Mouse (Mus musculus): ENCODE measurements around the gene C1qtnf3.

C1qtnf3 gene

DNA sequence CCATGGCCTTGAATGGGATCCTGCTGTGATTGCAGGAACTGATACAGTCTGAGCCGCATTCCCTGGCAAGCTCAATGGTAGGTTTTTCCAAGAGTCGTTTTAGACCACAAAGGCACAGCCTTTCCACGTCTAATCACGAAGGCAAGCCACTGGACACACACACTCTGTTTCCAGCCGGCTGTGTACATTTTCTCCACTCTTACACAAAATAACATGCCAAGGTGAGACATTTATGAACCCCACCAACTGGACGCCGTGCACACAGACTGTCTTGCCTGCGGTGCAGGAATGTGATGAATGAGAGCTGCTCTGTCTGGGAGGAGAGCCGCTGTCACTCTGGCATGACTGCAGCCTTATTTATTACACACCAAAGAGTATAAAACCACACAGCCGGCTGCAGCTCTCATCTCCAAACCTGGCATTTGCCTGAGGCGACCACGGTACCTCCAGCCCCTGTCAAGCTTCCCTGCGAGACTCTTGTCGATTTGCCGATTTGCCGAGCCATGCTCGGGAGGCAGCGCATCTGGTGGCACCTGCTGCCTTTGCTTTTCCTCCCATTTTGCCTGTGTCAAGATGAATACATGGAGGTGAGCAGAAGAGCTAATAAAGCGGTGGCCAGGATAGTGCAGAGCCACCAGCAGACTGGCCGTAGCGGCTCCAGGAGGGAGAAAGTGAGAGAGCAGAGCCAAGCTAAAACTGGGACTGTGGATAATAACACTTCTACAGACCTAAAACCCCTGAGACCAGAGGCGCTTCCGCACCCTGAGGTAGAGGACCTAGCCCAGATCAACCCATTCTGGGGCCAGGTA, at the start of gene C1qtnf3:
TSS of gene C1qtnf3 (plus strand) at position 382 of the 809 bp plus-strand sequence.
- DNase-seq (ENCODE audit: low spot score), result no peak

DNA sequence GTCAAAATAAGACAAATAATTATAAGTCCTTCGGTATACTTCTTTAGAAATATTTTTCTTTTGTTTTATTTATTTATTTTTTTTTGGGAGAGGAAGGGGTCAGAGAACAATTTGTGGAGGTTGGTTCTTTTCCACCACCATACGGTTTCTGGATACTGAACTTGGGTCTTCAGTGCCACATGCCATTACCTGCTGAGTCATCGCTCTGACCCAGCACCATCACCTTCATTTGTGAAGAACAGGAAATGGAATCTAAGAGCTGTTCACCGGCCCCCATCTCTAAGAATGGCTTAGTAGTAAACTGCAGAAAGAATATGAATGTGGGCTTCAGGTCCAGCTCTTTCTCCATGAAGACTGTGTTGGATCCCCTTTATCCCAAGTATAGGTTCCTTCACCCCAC, 49.8 kb upstream of the C1qtnf3 start:
- no peak for DNase-seq (ENCODE audit: low spot score)

GRCm38 (mm10) chr15:10916611-10917311, 35.4 kb upstream of the C1qtnf3 start:
- no peak for DNase-seq (ENCODE audit: low spot score)

- DNase-seq (ENCODE audit: low spot score), result no peak
Measured at GRCm38 (mm10) chr15:10917312-10917660, 34.8 kb upstream of the C1qtnf3 start.

- DNase-seq (ENCODE audit: low spot score), result no peak
Measured at GRCm38 (mm10) chr15:10920212-10920611, 31.9 kb upstream of the C1qtnf3 start.

GRCm38 (mm10) chr15:10921064-10921463, 31.1 kb upstream of the C1qtnf3 start:
- DNase-seq (ENCODE audit: low spot score), result no peak

DNA sequence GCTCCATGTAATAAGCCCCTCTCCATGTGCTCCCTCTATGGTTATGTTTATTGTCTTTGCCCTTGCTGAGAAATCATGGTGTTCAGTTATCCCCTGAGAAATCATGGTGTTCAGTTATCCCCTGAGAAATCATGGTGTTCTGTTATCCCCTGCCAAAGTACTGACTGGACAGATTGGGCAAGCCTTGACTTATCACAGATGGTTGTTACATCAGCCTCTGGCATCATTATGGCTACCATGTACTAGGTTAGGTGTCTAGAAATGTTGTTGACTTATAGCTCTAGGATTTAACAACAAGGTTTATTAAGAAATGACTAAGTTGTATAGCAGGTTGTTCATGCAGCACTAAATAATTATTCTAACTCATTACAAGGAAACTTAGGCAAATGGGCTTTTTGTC, 30.1 kb upstream of the C1qtnf3 start:
- no peak for DNase-seq (ENCODE audit: low spot score)

- no peak for DNase-seq (ENCODE audit: low spot score)
Measured at GRCm38 (mm10) chr15:10922570-10922969, 29.6 kb upstream of the C1qtnf3 start.

GRCm38 (mm10) chr15:10923076-10923995, 28.8 kb upstream of the C1qtnf3 start:
- no peak for DNase-seq (ENCODE audit: low spot score)

DNA sequence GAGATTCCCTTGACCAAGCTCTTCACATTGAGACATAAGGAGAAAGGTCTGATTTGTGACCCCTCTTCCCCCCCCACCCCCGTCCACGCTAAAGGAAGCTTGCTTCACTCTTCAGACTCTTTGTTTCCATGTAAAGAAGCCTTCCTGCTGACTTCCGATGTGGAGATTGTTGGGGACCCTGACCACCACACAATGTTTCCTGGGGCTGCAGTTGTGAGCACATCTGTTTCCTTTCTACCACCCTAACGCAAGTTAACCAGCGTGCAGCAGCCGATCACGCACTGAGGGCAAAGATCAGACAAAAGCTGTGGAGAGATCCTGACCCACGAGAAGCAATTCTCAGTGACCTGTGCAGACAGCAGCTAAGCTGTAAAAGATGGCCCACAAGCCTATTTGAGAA, 24.8 kb upstream of the C1qtnf3 start:
- no peak for DNase-seq (ENCODE audit: low spot score)

- DNase-seq (ENCODE audit: low spot score), result no peak
Measured at GRCm38 (mm10) chr15:10928633-10929270, 23.4 kb upstream of the C1qtnf3 start.

DNA sequence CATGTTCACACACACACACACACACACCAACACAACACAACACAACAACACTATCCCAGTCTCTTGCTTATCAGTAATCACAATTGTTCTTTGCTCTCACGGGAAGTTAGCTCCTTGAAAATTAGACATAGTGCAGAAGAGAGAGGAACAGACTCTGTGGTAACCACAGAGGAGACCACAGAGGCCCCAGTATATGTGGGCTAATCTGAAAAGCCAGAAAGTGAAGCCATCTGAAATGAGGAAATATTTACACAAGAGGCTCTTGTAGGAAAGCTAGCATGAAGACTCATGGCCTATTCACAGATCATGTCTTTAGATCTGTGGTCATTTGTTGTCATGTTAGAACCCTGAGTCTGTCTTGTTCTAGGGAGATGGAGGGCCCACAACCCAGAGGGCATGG, 18.2 kb upstream of the C1qtnf3 start:
- DNase-seq (ENCODE audit: low spot score), result no peak

- DNase-seq (ENCODE audit: low spot score), result no peak
Measured at GRCm38 (mm10) chr15:10940148-10941108, 11.7 kb upstream of the C1qtnf3 start.

DNA sequence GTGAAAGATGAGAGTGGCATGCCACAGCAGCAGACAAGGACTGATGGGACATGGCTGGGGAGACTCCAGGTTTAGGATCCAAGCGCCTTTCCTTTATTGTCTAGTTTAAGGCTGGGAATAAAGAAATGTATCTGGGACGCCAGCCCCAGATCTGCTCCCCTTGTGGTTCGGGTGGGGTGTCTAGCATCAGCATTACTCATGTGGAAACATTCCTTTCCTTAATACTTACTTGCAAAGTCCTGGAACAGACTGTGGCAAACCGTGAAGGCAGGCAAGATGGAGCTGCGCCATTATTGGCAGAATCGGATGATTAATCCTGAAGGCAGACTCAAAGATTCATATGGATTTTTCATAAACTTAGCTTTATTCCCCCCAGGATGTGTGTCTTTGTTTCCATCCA, 10.2 kb upstream of the C1qtnf3 start:
- no peak for DNase-seq (ENCODE audit: low spot score)

GRCm38 (mm10) chr15:10947852-10948251, 4.3 kb upstream of the C1qtnf3 start:
- no peak for DNase-seq (ENCODE audit: low spot score)

GRCm38 (mm10) chr15:10952760-10953305, 701 bp downstream of the C1qtnf3 start:
- no peak for DNase-seq (ENCODE audit: low spot score)

DNA sequence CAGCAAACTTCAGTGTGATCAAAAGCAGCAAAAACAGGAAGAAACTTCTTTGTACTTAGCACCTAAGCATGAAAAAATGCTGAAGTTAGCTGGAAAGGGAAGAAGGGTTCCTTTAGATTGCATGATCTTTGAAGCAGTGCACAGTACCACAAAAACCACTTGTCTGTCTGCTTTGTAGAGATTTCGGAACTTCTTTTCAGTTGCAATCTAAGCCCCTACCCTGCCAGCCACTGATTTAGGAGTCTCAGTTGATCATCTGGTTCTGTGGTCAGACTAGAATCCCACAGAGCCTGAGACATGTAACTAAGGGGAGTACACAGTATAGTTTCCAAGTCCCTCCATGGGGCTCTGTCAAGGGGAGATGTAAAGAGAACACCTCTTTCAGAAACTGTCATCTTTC, 1.3 kb downstream of the C1qtnf3 start:
- DNase-seq (ENCODE audit: low spot score), result no peak

DNA sequence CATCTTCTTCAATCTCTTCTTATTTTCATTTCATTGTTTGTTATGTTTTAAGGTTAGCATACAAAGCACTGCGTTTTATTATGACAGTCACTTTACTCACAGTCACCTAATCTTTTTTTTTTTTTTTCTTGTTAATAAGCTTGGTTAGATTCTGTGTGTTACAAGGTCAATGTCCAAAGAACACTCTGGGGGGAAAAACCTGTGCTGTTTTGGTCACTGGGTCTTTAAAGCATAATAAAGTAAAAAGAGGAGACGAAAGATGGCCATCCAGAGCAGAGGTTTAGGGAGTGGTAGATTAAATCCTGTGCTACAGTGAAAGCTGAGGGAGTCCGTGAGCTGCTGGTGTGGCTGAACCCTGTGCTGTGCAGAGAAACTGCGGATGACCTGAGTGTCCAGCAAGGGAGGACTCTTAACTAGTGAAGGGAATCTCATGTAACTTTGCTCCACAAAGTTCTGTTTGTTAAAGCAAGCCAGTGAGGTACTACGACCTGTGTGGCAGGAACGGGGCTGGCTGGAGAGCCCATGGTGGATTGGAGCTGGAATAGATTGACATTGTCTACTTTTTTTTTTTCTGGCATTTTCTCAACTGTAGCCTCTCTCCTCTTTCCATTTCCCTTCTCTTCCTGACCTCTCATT, 2.4 kb downstream of the C1qtnf3 start:
- DNase-seq (ENCODE audit: low spot score), result no peak

DNA sequence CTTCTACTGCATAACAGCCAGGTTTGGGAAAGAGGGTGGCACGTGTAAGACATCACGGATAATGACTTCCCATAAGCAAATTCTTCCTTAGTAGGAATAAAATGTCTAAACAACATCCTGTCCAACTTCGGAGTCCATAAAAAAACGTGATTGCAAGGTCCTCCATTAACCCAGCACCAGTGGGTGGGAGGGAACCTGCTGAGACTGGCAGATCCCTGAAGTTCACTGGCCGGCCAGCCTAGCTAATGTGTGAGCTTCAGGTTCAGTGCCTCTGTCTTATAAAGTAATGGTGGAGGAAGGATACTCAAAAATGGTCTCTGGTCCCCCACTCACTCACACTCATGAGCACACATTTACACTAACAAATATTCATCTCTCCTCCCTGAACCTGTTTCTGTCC, 3.0 kb downstream of the C1qtnf3 start:
- no peak for DNase-seq (ENCODE audit: low spot score)

DNA sequence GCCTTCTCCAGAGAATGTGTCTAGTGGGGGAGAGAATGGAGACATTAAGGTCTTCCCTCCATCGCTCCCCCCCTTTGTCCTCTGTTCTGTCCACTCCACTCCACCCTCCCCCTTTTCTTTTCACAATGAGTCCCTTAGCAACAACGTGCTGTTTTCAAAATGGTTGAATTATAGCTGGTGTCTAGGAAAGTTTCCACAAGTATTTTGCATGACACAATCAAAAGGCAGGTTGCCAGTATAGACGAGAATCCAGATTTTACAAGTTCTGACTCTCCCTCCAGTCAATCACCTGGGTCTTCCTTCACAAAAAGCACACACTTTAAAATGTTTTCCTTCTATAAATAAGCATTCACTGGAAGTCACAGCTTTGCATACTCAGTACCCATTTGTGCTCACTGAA, 4.6 kb downstream of the C1qtnf3 start:
- no peak for DNase-seq (ENCODE audit: low spot score)

Measured in c-Kit-positive CD71-positive TER-119-positive erythroid progenitor cells, embryonic 14.5 days (primary cell).